Mouse (Mus musculus): ENCODE measurements around the gene Senp2.

Senp2 gene

GRCm38 (mm10) chr16:22022122-22022521, 12.8 kb downstream of the Senp2 start:
- DNase-seq (ENCODE audit: low read depth, low spot score), result peak; percentile 50

DNA sequence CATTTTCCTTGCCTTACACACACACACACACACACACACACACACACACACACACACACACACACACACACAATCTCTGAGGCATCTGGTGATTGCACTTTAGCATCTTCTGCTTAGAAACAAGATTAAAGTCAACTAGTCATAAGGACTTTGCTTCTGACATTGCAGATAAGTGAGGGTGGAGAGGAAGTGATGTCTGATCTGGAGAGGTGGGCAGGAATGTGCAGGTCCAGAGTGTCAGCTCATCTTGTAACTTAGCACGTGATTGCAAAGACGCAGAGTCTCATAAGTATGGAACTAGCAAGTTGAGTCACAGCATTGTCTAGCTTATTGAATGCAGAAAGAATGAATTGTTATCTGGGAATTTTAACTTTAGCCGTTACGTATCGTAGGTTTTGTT, 18.2 kb downstream of the Senp2 start:
- DNase-seq (ENCODE audit: low read depth, low spot score), result no peak

GRCm38 (mm10) chr16:22038554-22038953, 29.3 kb downstream of the Senp2 start:
- no peak for DNase-seq (ENCODE audit: low read depth, low spot score)

- DNase-seq (ENCODE audit: low read depth, low spot score), result no peak
These were observed 30.7 kb downstream of the Senp2 start for GRCm38 (mm10) chr16:22039978-22040377.

DNA sequence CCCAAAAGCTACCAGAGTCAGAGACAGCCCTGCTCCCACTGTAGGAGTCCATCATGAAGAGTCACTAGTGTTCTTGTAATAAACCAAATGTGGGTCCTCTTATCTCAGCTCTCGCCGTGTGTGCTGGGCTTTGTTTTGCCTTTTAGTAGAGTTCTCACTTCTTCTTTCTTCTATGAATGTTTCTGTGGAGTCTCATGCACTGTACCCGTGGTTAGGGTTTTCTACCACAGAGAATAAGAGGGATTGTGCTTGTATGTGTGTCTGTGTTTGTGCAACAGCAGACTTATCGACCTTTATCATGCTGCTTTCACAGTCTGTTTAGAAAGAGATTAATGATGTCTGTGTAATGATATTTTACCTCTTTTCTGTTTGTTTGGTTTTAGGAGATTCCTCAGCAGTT, 34.5 kb downstream of the Senp2 start:
- DNase-seq (ENCODE audit: low read depth, low spot score), result no peak

GRCm38 (mm10) chr16:22045930-22046329, 36.6 kb downstream of the Senp2 start:
- no peak for DNase-seq (ENCODE audit: low read depth, low spot score)

- DNase-seq (ENCODE audit: low read depth, low spot score), result no peak
These were observed 37.6 kb downstream of the Senp2 start for GRCm38 (mm10) chr16:22046739-22047366.

DNA sequence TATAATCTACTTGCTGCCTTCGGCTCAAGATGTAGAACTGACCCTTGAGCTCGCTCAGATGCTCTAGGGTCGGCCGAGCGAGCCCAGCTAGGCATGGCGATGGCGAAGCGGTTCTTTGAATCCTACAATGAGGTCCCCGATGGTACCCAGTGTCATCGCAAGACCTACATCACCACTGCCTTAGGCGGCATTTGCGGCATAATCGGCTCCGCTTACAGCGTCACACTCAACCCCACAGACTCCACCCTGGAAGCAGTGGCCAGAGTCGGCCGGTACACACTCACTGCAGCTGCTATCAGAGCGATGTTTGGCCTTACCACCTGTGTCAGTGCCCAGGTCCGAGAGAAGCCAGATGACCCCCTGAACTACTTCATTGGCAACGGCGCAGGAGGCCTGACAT, 44.1 kb downstream of the Senp2 start:
- DNase-seq (ENCODE audit: low read depth, low spot score), result no peak

GRCm38 (mm10) chr16:22057498-22057897, 48.2 kb downstream of the Senp2 start:
- no peak for DNase-seq (ENCODE audit: low read depth, low spot score)

DNA sequence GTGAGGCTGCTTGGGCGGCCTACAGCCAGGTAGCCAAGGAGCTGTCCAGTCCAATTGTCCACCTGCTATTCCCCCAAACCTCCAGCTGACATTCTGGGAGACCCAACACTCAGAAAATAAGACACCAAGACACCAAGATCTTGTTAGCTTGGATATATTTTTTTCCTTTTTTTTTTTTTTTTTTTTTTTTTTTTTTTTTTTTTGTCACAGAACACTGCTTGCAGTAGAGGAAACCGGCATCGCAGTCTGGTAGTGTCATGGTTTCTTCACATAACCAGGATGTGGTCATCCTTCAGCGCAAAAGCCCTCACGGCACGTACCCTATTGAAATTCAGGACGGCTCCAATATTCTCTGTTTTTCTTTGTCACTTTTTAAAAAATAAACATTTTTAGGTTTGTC, 49.6 kb downstream of the Senp2 start:
- DNase-seq (ENCODE audit: low read depth, low spot score), result no peak

DNA sequence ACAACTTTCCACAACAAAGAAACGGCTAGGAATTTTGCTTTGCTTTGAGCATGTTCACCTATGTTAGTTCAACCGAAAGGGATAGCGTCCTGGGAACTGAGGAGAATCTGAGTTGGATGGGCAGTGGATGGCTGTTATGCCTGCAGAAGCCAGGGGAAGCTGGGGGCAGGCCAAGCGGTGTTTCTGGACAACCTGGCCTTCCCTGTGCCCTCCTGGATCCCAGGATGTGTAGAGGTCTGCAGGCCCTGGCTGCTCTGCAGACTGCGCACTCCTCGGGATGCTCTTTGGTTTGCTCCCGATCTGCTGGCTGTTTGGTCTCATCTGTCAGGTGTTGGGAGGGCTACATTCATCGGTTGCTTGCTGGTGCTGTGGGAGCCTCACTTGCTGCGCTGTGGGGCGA, 51.1 kb downstream of the Senp2 start:
- DNase-seq (ENCODE audit: low read depth, low spot score), result no peak

- no peak for DNase-seq (ENCODE audit: low read depth, low spot score)
These were observed 52.4 kb downstream of the Senp2 start for GRCm38 (mm10) chr16:22061555-22062160.

DNA sequence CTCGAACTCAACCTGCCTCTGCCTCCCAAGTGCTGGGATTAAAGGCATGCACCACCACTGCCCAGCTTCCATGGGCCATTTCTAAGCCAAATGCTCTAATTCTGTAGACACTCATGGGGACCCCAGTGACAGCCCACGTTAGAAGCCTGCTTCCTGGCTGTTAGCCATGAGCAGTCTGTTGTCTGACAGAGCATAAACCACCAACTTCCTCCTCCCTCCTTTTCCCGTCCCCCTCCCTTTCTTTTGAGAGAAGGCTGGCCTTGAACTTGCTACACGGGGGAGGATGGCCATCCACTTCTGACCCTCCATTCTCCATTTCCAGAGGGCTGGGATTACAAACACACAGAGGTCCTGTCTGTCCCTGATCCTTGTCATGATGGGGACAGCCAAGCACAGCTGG, 53.0 kb downstream of the Senp2 start:
- no peak for DNase-seq (ENCODE audit: low read depth, low spot score)

DNA sequence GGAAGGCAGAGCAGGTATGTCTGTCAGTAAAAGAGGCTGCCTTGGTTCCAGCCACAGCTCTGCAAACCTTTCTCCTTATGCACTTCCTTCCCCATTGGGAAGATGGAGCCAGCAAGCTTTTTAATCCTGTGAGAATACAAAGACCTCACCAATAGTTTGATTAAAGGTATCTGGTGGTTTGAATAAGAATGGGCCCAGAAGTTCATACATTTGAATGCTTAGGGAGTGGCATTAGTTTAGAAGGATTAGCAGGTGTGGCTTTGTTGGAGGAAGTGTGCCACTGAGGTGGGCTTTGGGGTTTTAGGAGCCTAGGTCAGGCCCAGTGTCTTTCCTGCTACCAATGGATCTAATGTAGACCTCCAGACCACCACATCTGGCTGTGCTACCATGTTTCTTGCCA, 56.3 kb downstream of the Senp2 start:
- DNase-seq (ENCODE audit: low read depth, low spot score), result no peak

DNA sequence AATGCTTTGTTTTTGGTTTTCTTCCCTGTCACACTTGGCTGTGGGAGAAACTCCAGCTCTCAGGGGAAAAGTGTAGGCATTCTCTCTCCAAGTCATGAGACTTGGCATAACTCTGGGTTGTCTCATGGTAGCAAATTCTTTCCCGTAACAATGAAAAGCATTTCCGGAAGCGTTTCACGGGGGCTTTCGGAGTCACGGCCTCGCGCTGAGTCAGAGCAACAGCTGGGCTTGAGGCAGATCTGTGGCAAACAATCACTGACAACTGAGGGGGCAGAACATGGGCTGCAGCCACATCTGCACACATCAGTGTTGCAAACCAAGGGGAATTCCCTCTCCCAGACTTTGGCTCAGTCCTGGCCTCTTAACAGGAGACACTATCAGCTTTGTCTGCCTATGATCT, 58.1 kb downstream of the Senp2 start:
- peak; percentile 99 for DNase-seq (ENCODE audit: low read depth, low spot score)

- peak; percentile 43 for DNase-seq (ENCODE audit: low read depth, low spot score)
These were observed 62.1 kb downstream of the Senp2 start for GRCm38 (mm10) chr16:22071361-22071760.

GRCm38 (mm10) chr16:22075067-22075466, 65.8 kb downstream of the Senp2 start:
- DNase-seq (ENCODE audit: low read depth, low spot score), result no peak

- DNase-seq (ENCODE audit: low read depth, low spot score), result no peak
These were observed 66.7 kb downstream of the Senp2 start for GRCm38 (mm10) chr16:22075829-22076619.

DNA sequence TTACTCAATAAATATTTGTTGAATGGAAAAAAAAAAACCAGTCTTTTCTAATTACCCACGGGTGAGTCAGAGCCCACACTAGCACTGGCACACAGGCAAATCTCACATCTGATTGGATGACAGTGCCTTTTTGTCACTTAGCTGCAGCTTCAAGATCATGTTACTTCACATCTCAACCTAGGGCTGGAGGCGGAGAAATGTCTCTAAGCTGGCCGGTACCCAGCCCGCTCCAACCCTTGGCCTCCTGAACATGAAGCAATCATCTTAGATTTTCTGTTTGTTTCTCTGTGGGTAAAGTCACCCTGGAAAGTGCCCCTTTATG, 67.3 kb downstream of the Senp2 start:
- DNase-seq (ENCODE audit: low read depth, low spot score), result peak; percentile 98

DNA sequence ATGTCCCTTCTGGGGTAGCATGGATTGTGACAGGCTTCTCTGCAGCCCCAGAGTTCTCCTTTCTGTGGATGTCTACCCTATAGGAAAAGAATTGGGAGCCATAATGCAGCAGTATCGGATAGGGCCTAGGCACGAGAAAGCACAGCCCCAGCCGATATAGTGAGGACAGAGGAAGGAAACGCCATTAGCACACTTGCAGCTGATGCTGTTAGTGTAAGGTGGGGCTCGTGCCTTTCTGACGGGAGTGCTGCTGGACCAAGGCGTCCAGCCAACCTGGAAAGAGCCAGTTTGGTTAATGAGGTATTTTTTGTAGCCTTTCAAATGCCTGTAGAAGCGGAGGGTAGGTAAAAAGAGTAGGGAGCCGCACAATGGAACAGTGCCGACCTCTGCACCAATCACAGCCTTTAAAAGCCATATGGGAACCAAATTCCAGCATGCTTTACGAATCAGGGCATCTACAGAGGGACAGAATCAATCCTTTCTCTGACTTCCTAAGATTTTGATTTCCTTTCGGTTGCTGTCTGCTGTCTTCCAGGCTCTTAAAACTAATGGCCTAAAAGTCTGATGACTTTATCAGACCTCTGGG, 70.9 kb downstream of the Senp2 start:
- no peak for DNase-seq (ENCODE audit: low read depth, low spot score)

DNA sequence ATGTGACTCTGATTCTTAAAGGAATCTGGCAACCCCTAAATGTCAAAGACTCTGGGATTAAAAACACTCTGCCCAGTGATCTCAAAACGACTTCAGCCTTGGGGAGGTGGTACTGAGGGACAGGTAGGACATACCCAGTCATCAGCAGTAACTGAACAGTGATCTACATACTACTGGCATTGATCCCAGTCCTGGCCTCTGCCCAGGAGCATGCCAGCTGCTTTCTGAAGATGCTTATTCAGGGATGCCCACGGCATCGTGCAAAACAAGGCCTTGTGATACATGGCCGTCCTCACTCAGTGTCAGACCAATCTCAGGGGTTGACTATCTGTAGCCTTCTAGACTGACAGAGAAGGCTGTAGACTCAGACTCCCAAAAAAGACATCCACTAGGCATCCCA, 76.1 kb downstream of the Senp2 start:
- DNase-seq (ENCODE audit: low read depth, low spot score), result no peak

DNA sequence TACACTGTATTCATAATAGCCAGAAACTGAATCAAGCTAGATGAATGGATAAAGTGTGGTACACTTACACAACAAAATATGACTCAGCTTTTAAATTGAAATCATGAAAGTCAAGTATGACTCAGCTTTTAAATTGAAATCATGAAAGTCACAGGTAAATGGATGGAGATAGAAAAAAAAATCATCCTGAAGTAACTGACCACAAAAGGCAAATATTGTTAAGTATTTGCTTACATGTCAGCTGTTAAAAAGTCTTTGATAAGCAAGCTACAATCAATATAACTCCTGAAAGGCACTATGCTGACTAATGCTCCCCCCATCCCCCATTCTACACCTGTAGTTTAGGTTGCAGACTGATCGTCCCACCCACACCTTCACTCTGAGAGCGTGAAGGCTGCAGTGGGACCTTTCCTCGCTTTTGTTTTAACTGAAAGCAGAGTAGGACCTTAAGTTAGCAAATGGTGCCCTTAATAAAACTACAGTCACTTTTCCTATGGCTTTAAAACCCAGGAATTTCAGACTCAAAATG, 82.0 kb downstream of the Senp2 start:
- DNase-seq (ENCODE audit: low read depth, low spot score), result no peak

Data from 3T3-L1 (cell line).